Mouse (Mus musculus): Measurements from ENCODE around the gene Srgap2. TPM values are rescaled to one million over a fixed set of nuclear protein-coding genes. Genes with fewer than 3 reads are reported as not detected.

Srgap2 gene
- total RNA-seq, 4 experiments from 2014 or later, result 23.5 to 40.0 (median 32.9) TPM

DNA sequence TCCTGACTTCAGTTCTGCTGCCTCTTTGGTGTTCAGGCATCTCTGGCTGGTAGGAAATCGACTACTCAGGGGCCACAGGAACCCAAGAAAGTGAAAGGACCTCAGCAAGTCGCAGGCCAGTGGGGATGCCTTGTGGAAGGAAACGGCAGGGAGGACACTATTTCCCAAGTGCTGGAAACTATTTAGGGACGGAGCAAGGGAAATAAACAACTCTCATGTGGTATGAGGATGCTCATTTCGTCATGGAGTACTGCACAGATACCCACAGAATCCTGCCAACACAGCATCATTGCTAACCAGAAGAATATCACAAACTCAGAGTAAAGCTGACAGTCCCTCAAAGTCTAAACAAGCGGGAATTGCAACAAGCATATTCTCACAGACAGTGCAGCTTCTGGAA lies 284.2 kb downstream of the Srgap2 start:
- DNase-seq, result no peak

DNA sequence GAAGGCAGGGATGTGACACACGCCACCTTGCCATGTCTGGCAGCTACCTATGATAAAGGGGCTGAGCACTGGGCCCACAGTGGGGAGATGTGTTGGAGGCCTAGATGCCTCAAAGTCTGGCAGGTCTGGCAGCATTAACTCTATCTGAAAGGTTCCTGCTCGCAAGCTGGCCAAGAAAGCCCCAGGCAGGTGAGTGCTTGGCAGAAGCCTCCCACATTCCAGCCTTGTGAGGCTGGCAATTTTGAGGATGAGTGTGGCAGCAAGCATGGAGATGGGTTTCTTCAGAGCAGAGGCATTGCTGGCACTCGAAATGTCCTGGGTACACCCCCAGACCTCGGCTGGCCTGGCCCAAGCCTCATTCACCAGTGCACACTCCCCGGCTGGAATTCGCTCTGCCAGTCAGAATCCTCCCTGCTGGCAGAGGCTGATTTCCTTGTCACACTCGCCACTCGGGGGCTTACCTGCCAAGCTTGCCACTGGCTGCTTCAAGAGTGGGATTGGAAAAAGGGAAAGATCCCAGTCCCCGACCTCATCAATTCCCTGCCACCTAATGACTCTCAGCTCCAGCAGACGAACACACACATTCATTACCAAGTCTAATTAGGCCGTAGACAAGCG lies 287.5 kb downstream of the Srgap2 start:
- no peak for DNase-seq

DNA sequence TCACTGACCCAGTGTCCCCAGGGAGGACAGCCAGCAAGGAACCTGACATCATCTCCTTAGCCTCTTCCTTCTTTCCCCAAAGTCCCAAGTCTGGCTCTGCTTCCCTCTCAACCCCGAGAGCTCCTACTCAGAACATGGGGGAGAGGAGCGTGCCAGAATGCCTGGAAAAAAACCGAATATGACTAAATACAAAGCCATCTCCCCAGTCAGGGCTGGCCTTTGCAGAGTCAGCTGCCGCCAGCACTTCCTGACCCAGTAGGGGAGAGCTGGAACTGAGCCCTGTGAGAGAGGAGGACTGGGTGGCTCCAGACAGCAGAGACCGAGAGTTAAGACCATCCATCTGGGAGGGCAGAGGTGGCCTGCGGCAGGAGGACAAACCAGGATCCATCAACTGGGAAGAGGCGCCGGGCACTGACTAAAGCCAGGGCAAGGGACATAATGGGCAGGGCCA lies 288.2 kb downstream of the Srgap2 start:
- DNase-seq, result peak; percentile 77

DNA sequence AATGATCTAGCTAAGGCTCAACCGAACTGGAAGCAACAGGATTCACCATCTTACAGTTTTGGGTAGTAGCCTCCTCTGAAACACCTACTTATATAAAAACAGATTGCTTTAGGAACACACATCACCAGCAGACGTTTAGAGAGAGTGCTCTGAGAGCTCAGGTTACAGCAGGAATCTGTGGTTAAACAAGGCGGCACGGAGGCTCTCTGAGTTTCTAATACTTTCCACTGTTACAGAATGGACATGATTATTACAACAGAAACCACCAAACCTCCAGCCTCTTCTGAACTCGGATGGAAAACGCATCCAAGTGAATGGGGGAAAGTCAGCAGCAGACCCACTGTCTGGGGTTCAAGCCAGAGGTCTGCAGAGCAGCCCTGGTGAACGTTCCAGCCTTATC lies 291.1 kb downstream of the Srgap2 start:
- DNase-seq, result no peak

Small RNAs within 50 kb of the gene (microRNA-seq; reads per million reads assigned to microRNA genes)
- 0 reads per million in 2 experiments for gene Gm24273

Other genes starting within 250 kb of the Srgap2 start
- gene Ikbke, start 247.7 kb downstream of the Srgap2 start, total RNA-seq (2022), result 10 to 100 TPM; 14.1 to 64.0 (median 26.2) TPM
- gene Fam72a, start 551 bp upstream of the Srgap2 start, total RNA-seq (2022), result 1 to 10 TPM in 2 of 4 experiments, under 1 TPM in 2; 0.77 to 1.7 (median 1.1) TPM
- gene Avpr1b, start 71.9 kb upstream of the Srgap2 start, total RNA-seq (2022), result not detected
- under 1 TPM; 0.43 to 0.81 (median 0.50) TPM for gene Ctse, start 111.0 kb upstream of the Srgap2 start, total RNA-seq (2022)
- gene Rab7b, start 161.3 kb upstream of the Srgap2 start, total RNA-seq (2022), result 10 to 100 TPM in 2 of 4 experiments, 1 to 10 TPM in 2; 6.6 to 17.4 (median 11.0) TPM
- under 1 TPM in 3 of 4 experiments, not detected in 1; 0.06 to 0.28 (median 0.23) TPM for gene Slc26a9, start 216.7 kb upstream of the Srgap2 start, total RNA-seq (2022)

All from adrenal gland, adult 8-10 months (tissue).